In the genomic region with DNA sequence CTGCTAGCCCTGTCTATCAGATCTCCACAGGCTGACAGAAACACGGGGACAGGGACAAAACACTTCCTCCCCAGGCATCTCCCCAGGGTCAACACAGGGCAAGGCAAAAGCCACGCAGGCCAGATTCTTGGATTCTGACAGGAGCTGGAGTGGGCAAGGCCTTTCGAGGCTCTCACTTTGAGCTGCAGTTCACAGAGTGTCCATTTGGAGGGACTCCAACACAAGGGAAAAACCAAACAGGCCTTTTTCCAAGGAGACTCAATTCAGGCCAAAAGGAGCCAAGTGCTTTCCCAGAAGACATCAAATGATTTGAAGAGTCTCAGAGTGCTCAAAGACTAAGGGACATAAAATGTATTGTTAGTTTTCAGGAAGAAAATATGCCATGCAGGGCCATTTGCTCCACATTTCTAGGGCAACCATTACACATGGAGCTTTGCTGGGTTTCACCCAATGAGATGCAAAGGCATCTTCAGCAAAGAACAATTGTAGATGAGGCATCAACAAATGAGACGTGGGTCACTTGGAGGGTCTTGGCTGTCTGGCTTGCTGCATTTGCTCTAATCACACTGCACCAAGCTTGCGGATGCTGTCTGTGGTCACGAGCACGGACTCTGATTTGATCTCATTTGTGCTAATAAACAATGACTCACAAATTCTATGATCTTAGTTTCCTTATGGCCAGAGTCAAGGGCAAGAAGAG, we compare ENCODE assay signal across 9 mouse cellular contexts.
DNase-seq lines count a peak whose midpoint lies in the region; ATAC-seq and TF ChIP-seq lines count a peak whose summit lies in the region.
"Had no signal": no experiment of that assay in that cellular context is flagged by ENCODE, and none has a peak within 500 bp of the region (broad histone marks: within the 10 kb centered on the region; RNA-seq: fewer than 3 reads in every experiment).

No protein-coding gene starts in this region.

- no peak overlapping the region for H3K9ac ChIP-seq in liver, adult 2 months (ENCODE audit: low read depth, low read length)
- no peak overlapping the region for H3K9ac ChIP-seq in liver, embryonic 12.5 days
- H3K9ac ChIP-seq in kidney, postnatal 0 days (ENCODE audit: low read depth, low read length), result no peak overlapping the region
- H3K9ac ChIP-seq in lung, embryonic 14.5 days, result no peak overlapping the region
- H3K9ac ChIP-seq: limb, embryonic 13.5 days had no signal

- WGBS in liver, adult 2 months, result 65% methylated on average over 7 of the region's 7 CpGs
- 50% methylated on average over 7 of the region's 7 CpGs for WGBS in liver, embryonic 12.5 days (ENCODE audit: insufficient replicate concordance)
- 54% methylated on average over 7 of the region's 7 CpGs for WGBS in kidney, postnatal 0 days
- WGBS in lung, embryonic 14.5 days, result 50% methylated on average over 7 of the region's 7 CpGs
- WGBS in thymus, adult 2 months, result 90% methylated on average over 7 of the region's 7 CpGs

- no peaks in the 10 kb centered on the region for H3K4me1 ChIP-seq in liver, adult 2 months (ENCODE audit: control insufficient read depth, insufficient read depth, low read length)
- H3K4me1 ChIP-seq in liver, embryonic 12.5 days, result 0 out of 2 replicates have a peak, but pooled peaks cover 3% of the 10 kb centered on the region
- H3K4me1 ChIP-seq in kidney, postnatal 0 days (replicated peaks; ENCODE audit: insufficient read depth, low read length), result no peaks in the 10 kb centered on the region
- no peaks in the 10 kb centered on the region; the same call in 1 of the 2 replicates for H3K4me1 ChIP-seq in lung, embryonic 14.5 days (ENCODE audit: insufficient read depth)
- H3K4me1 ChIP-seq in thymus, adult 2 months (replicated peaks; ENCODE audit: control insufficient read depth, insufficient read depth, low read length), result no peaks in the 10 kb centered on the region
- H3K4me1 ChIP-seq: limb, embryonic 13.5 days had no signal

- H3K79me2 ChIP-seq in liver, adult 2 months (ENCODE audit: control insufficient read depth, insufficient read depth, low read length), result no peaks in the 10 kb centered on the region

- TF ChIP-seq POLR2A in liver, adult 2 months (IDR thresholded peaks at IDR 0.05; ENCODE audit: extremely low read depth, insufficient read depth, low read length), result no peak
- TF ChIP-seq POLR2A in brain, embryonic 14.5 days (IDR thresholded peaks at IDR 0.05; ENCODE audit: borderline replicate concordance, extremely low read depth, insufficient read depth, insufficient read length, poor library complexity, severe bottlenecking), result no peak
- no peak for TF ChIP-seq POLR2A in thymus, adult 2 months (IDR thresholded peaks at IDR 0.05; ENCODE audit: control insufficient read depth, extremely low read depth, insufficient read depth, low read length, poor library complexity)

- no peaks in the 10 kb centered on the region for H3K27me3 ChIP-seq in liver, adult 2 months (ENCODE audit: control insufficient read depth, insufficient read depth, low read length)
- no peaks in the 10 kb centered on the region for H3K27me3 ChIP-seq in liver, embryonic 12.5 days (replicated peaks)
- no peaks in the 10 kb centered on the region for H3K27me3 ChIP-seq in kidney, postnatal 0 days (ENCODE audit: insufficient read depth, low read length)
- no peaks in the 10 kb centered on the region for H3K27me3 ChIP-seq in lung, embryonic 14.5 days (ENCODE audit: insufficient read depth, low read length)
- no peaks in the 10 kb centered on the region for H3K27me3 ChIP-seq in thymus, adult 2 months (ENCODE audit: control insufficient read depth, insufficient read depth, low read length)
- H3K27me3 ChIP-seq: limb, embryonic 13.5 days had no signal

- DNase-seq in liver, adult 2 months (ENCODE audit: extremely low read depth, low read depth, low spot score), result peak; percentile 12
- peak; percentile 73 for DNase-seq in brain, embryonic 14.5 days (ENCODE audit: low read depth)
- peak; percentile 83 for DNase-seq in gastrocnemius, adult 18-20 months (ENCODE audit: low spot score)
- DNase-seq in kidney, postnatal 0 days (ENCODE audit: low spot score), result peak; percentile 75
- DNase-seq in lung, embryonic 14.5 days, result peak; percentile 85
- peak; percentile 32 for DNase-seq in right cerebral cortex, postnatal 4 days
- no peak for DNase-seq in thymus, adult 2 months

- H3K9me3 ChIP-seq in liver, embryonic 12.5 days (replicated peaks), result no peaks in the 10 kb centered on the region
- no peaks in the 10 kb centered on the region for H3K9me3 ChIP-seq in kidney, postnatal 0 days (replicated peaks; ENCODE audit: low read length)
- H3K9me3 ChIP-seq in lung, embryonic 14.5 days (ENCODE audit: low read depth, low read length), result no peaks in the 10 kb centered on the region
- H3K9me3 ChIP-seq: limb, embryonic 13.5 days had no signal

- peak; percentile 47 for TF ChIP-seq CTCF in liver, adult 2 months (IDR thresholded peaks at IDR 0.05; ENCODE audit: low read depth, low read length)
- peak; percentile 80 for TF ChIP-seq CTCF in brain, embryonic 14.5 days (IDR thresholded peaks at IDR 0.05; ENCODE audit: borderline replicate concordance, extremely low read depth, insufficient read depth, insufficient read length)
- TF ChIP-seq CTCF in kidney, postnatal 0 days (IDR thresholded peaks at IDR 0.05; ENCODE audit: low read depth), result peak; percentile 77
- peak; percentile 78 for TF ChIP-seq CTCF in lung, embryonic 14.5 days (IDR thresholded peaks at IDR 0.05; ENCODE audit: low read depth)
- TF ChIP-seq CTCF in thymus, adult 2 months (IDR thresholded peaks at IDR 0.05; ENCODE audit: borderline replicate concordance, control insufficient read depth, extremely low read depth, insufficient read depth, low read length, poor library complexity), result no peak

- H3K27ac ChIP-seq in liver, adult 2 months (replicated peaks; ENCODE audit: insufficient read depth, low read depth, low read length), result no peak overlapping the region
- no peak overlapping the region for H3K27ac ChIP-seq in liver, embryonic 12.5 days
- no peak overlapping the region for H3K27ac ChIP-seq in kidney, postnatal 0 days
- no peak overlapping the region for H3K27ac ChIP-seq in lung, embryonic 14.5 days (ENCODE audit: low read depth)
- no peak overlapping the region for H3K27ac ChIP-seq in thymus, adult 2 months (ENCODE audit: control insufficient read depth, insufficient read depth, low read length)
- H3K27ac ChIP-seq: limb, embryonic 13.5 days had no signal

- no peaks in the 10 kb centered on the region for H3K36me3 ChIP-seq in liver, adult 2 months (ENCODE audit: control insufficient read depth, insufficient read depth, low read length)
- H3K36me3 ChIP-seq in liver, embryonic 12.5 days, result no peaks in the 10 kb centered on the region
- H3K36me3 ChIP-seq in kidney, postnatal 0 days (ENCODE audit: insufficient read depth, low read length), result no peaks in the 10 kb centered on the region
- H3K36me3 ChIP-seq in lung, embryonic 14.5 days (ENCODE audit: insufficient read depth), result no peaks in the 10 kb centered on the region
- no peaks in the 10 kb centered on the region for H3K36me3 ChIP-seq in thymus, adult 2 months (ENCODE audit: control insufficient read depth, insufficient read depth, low read length)
- H3K36me3 ChIP-seq: limb, embryonic 13.5 days had no signal

- ATAC-seq in liver, embryonic 12.5 days, result no peak
- ATAC-seq in kidney, postnatal 0 days (replicated peaks; ENCODE audit: low FRiP score, low read depth), result no peak
- peak; percentile 30; the same call in 1 of the 2 replicates for ATAC-seq in lung, embryonic 14.5 days (ENCODE audit: insufficient read depth)

- no peak overlapping the region for H3K4me3 ChIP-seq in liver, adult 2 months (ENCODE audit: insufficient read depth, low read depth, low read length)
- H3K4me3 ChIP-seq in liver, embryonic 12.5 days, result no peak overlapping the region
- H3K4me3 ChIP-seq in kidney, postnatal 0 days (replicated peaks; ENCODE audit: low read depth, low read length), result no peak overlapping the region
- H3K4me3 ChIP-seq in lung, embryonic 14.5 days (ENCODE audit: low read depth, low read length), result no peak overlapping the region
- no peak overlapping the region for H3K4me3 ChIP-seq in thymus, adult 2 months (ENCODE audit: control insufficient read depth, insufficient read depth, low read length)
- H3K4me3 ChIP-seq: limb, embryonic 13.5 days had no signal

- no peak overlapping the region for H3K4me2 ChIP-seq in liver, embryonic 12.5 days
- no peak overlapping the region for H3K4me2 ChIP-seq in kidney, postnatal 0 days (ENCODE audit: low read length)
- no peak overlapping the region for H3K4me2 ChIP-seq in lung, embryonic 14.5 days
- H3K4me2 ChIP-seq: limb, embryonic 13.5 days had no signal
